Mouse (Mus musculus) gastrocnemius, postnatal 14 days (tissue): ENCODE measurements around the gene Asnsd1. TPM values are rescaled to one million over a fixed set of nuclear protein-coding genes. Genes with fewer than 3 reads are reported as not detected.
A peak's percentile ranks its signal among the peaks of the same experiment; 100 is the strongest.

Source experiments
- DNase-seq: peaks from one replicate; pipeline ENCODE4 v3.0.0; 2021; ENCODE audit warnings: mixed read lengths
- intact Hi-C: fragments of 180-260 bp; cut with DNase I; formaldehyde crosslinking; loops from one replicate; pipeline ENCODE4 v1.15.1; 2025; ENCODE audit warnings: low total_unique reads
- total RNA-seq, 2 experiments: library from RNA; stranded (reverse); gene quantifications; 2 replicates each; pipeline ENCODE4 v1.2.3; 2021

Gene Asnsd1
- total RNA-seq, 2 experiments from 2014 or later, result 39.4 to 41.2 TPM

GRCm38 (mm10) chr1:53296581-53297383 is 55.8 kb downstream of the Asnsd1 start, which contains the start of the genes Pms1, Ormdl1 and Gm28778:
Gene Pms1, minus strand, starts transcription at chr1:53297018.
Gene Ormdl1, plus strand, starts transcription at chr1:53297095.
Gene Gm28778, plus strand, starts transcription at chr1:53297111.
- DNase-seq, result peak; percentile 93
- intact Hi-C loops, result no loop called here

Other genes starting within 250 kb of the Asnsd1 start
- not detected for gene 1700019A02Rik, start 165.1 kb downstream of the Asnsd1 start, total RNA-seq
- gene Pms1, start 55.7 kb downstream of the Asnsd1 start, total RNA-seq, result 1 to 10 TPM; 4.0 to 5.2 TPM
- 1 to 10 TPM; 3.7 to 4.9 TPM for gene Ormdl1, start 55.7 kb downstream of the Asnsd1 start, total RNA-seq
- not detected for gene Gm28778, start 55.6 kb downstream of the Asnsd1 start, total RNA-seq
- gene Osgepl1, start 39.1 kb downstream of the Asnsd1 start, total RNA-seq, result 10 to 100 TPM; 17.9 to 18.5 TPM
- 1 to 10 TPM; 3.2 to 3.9 TPM for gene Asdurf, start 133 bp downstream of the Asnsd1 start, total RNA-seq
- gene Gm28551, start 85 bp downstream of the Asnsd1 start, total RNA-seq, result not detected